Mouse (Mus musculus): ENCODE results near the gene Cxcl10.

GRCm38 (mm10) chr5:92358033-92358432 is 9.3 kb upstream of the Cxcl10 start:
- no peak for TF ChIP-seq CTCF (IDR thresholded peaks at IDR 0.05; ENCODE audit: extremely low read depth, insufficient read length, insufficient replicate concordance, low read depth, low read length)
- TF ChIP-seq POLR2A (IDR thresholded peaks at IDR 0.05; ENCODE audit: low read depth, low read length), result no peak

Data from small intestine, adult 2 months (tissue).